Mouse (Mus musculus) liver, embryonic 16.5 days (tissue): Measurements from ENCODE around the gene Haus5. TPM values are rescaled to one million over a fixed set of nuclear protein-coding genes. Genes with fewer than 3 reads are reported as not detected.

Experiments
- polyA plus RNA-seq: library from polyadenylated mRNA; unstranded; fragments of >200 nt; fragmentation: Nextera tagmentation; extraction: Ambion mirVana; gene quantifications from 2 replicates; pipeline ENCODE4 v1.2.1, GENCODE M21; 2015

Haus5 gene
- polyA plus RNA-seq, 1 experiment from 2014 or later, result 28.5 TPM

Other genes with a start within 250 kb of the Haus5 start
- gene Hcst, start 245.1 kb downstream of the Haus5 start, polyA plus RNA-seq, result 7.2 and 7.8 TPM in 2 replicates
- 1.4 and 1.7 TPM in 2 replicates for gene Nfkbid, start 243.3 kb downstream of the Haus5 start, polyA plus RNA-seq
- 4.2 and 4.4 TPM in 2 replicates for gene Aplp1, start 219.5 kb downstream of the Haus5 start, polyA plus RNA-seq
- gene Kirrel2, start 207.3 kb downstream of the Haus5 start, polyA plus RNA-seq, result 0.12 and 0.23 TPM in 2 replicates
- gene Nphs1, start 206.7 kb downstream of the Haus5 start, polyA plus RNA-seq, result 0.09 and 0.19 TPM in 2 replicates
- 79.3 and 85.2 TPM in 2 replicates for gene Prodh2, start 171.4 kb downstream of the Haus5 start, polyA plus RNA-seq
- 1.8 and 2.6 TPM in 2 replicates for gene Arhgap33, start 129.9 kb downstream of the Haus5 start, polyA plus RNA-seq
- 5.3 and 6.9 TPM in 2 replicates for gene Hspb6, start 112.8 kb downstream of the Haus5 start, polyA plus RNA-seq
- gene Proser3, start 112.7 kb downstream of the Haus5 start, polyA plus RNA-seq, result 2.7 and 3.0 TPM in 2 replicates
- 22.7 and 23.7 TPM in 2 replicates for gene Lin37, start 105.2 kb downstream of the Haus5 start, polyA plus RNA-seq
- gene U2af1l4, start 101.7 kb downstream of the Haus5 start, polyA plus RNA-seq, result 31.5 and 32.6 TPM in 2 replicates
- 3.8 and 4.1 TPM in 2 replicates for gene Gm49396, start 101.7 kb downstream of the Haus5 start, polyA plus RNA-seq
- gene Psenen, start 101.4 kb downstream of the Haus5 start, polyA plus RNA-seq, result 65.0 and 70.1 TPM in 2 replicates
- 2.1 and 2.2 TPM in 2 replicates for gene Igflr1, start 99.6 kb downstream of the Haus5 start, polyA plus RNA-seq
- 2.7 and 3.5 TPM in 2 replicates for gene Kmt2b, start 76.3 kb downstream of the Haus5 start, polyA plus RNA-seq
- gene Zbtb32, start 66.1 kb downstream of the Haus5 start, polyA plus RNA-seq, result 0.21 and 0.34 TPM in 2 replicates
- 0.08 and 0.09 TPM in 2 replicates for gene Upk1a, start 52.1 kb downstream of the Haus5 start, polyA plus RNA-seq
- 566 and 597 TPM in 2 replicates for gene Cox6b1, start 38.8 kb downstream of the Haus5 start, polyA plus RNA-seq
- not detected in 2 replicates for gene Etv2, start 29.1 kb downstream of the Haus5 start, polyA plus RNA-seq
- 41.9 and 43.4 TPM in 2 replicates for gene Rbm42, start 14.7 kb downstream of the Haus5 start, polyA plus RNA-seq
- gene Pmis2, start 6.6 kb upstream of the Haus5 start, polyA plus RNA-seq, result not detected in 2 replicates
- 0.57 and 0.90 TPM in 2 replicates for gene 2200002J24Rik, start 33.9 kb upstream of the Haus5 start, polyA plus RNA-seq
- gene Atp4a, start 47.2 kb upstream of the Haus5 start, polyA plus RNA-seq, result 4.1 and 4.4 TPM in 2 replicates
- 94.1 and 96.0 TPM in 2 replicates for gene Tmem147, start 64.5 kb upstream of the Haus5 start, polyA plus RNA-seq
- gene Gapdhs, start 78.7 kb upstream of the Haus5 start, polyA plus RNA-seq, result 0.14 TPM in 1 of 2 replicates, not detected in the other
- 0.05 and 0.20 TPM in 2 replicates for gene Sbsn, start 86.5 kb upstream of the Haus5 start, polyA plus RNA-seq
- 0.36 and 0.40 TPM in 2 replicates for gene Dmkn, start 98.8 kb upstream of the Haus5 start, polyA plus RNA-seq
- 0.22 TPM in 1 of 2 replicates, not detected in the other for gene Krtdap, start 122.9 kb upstream of the Haus5 start, polyA plus RNA-seq
- 0.90 and 1.1 TPM in 2 replicates for gene Ffar2, start 158.8 kb upstream of the Haus5 start, polyA plus RNA-seq
- not detected in 2 replicates for gene Ffar3, start 191.2 kb upstream of the Haus5 start, polyA plus RNA-seq
- not detected in 2 replicates for gene Ffar1, start 196.6 kb upstream of the Haus5 start, polyA plus RNA-seq
- 0.74 and 1.4 TPM in 2 replicates for gene Cd22, start 215.3 kb upstream of the Haus5 start, polyA plus RNA-seq
- 0.16 and 0.27 TPM in 2 replicates for gene Mag, start 249.9 kb upstream of the Haus5 start, polyA plus RNA-seq